ENCODE assay signal across 8 mouse cellular contexts in genomic region chr12:108255511-108255919, GRCm38 (mm10). TPM values are rescaled to one million over a fixed set of nuclear protein-coding genes. Genes with fewer than 3 reads are reported as not detected.
DNase-seq lines count a peak whose midpoint lies in the region; ATAC-seq and TF ChIP-seq lines count a peak whose summit lies in the region.

No protein-coding gene starts in this region.

- 0 out of 2 replicates have a peak overlapping the region, but pooled peaks have one; percentile 24 for H3K4me2 ChIP-seq in heart, embryonic 16.5 days (ENCODE audit: low read depth, low read length)

- ATAC-seq in heart, embryonic 16.5 days (replicated peaks; ENCODE audit: extremely low read depth, insufficient read depth, low FRiP score): no peak

- intact Hi-C loops in left cerebral cortex, adult 2 months (cut with DNase I): no loop called here
- intact Hi-C loops in left cerebral cortex, postnatal 36 days (cut with DNase I): no loop called here

- H3K27ac ChIP-seq in left cerebral cortex, adult 2 months: peak overlapping the region; percentile 41; the same call in 1 of the 2 replicates
- peak overlapping the region; percentile 71 for H3K27ac ChIP-seq in heart, embryonic 16.5 days (ENCODE audit: low read length)

- H3K4me1 ChIP-seq in heart, embryonic 16.5 days (ENCODE audit: control insufficient read depth, insufficient read depth, low read length): peaks cover 50% of the 10 kb centered on the region

- H3K36me3 ChIP-seq in heart, embryonic 16.5 days (ENCODE audit: control insufficient read depth, insufficient read depth): no peaks in the 10 kb centered on the region

- TF ChIP-seq CTCF in left cerebral cortex, adult 2 months (IDR thresholded peaks at IDR 0.05): no peak

- WGBS in heart, embryonic 16.5 days: 8% methylated on average over 8 of the region's 8 CpGs

- no peak overlapping the region for H3K4me3 ChIP-seq in left cerebral cortex, adult 2 months
- no peak overlapping the region for H3K4me3 ChIP-seq in heart, embryonic 16.5 days (ENCODE audit: low read length)

- peak in 1 of 2 experiments; percentile 59 for DNase-seq in left cerebral cortex, adult 2 months (ENCODE audit: extremely low spot score in 1 of 2, low spot score in 2 of 2)
- DNase-seq in left cerebral cortex, postnatal 36 days (ENCODE audit: low spot score in 2 of 2): no peak
- peak; percentile 71 to 82 for DNase-seq in cerebellum, postnatal 25 days
- peak; percentile 54 to 67 for DNase-seq in layer of hippocampus, postnatal 10 days (ENCODE audit: low spot score in 2 of 2)
- DNase-seq in retina, postnatal 7 days (ENCODE audit: low read depth, low spot score): peak; percentile 53
- DNase-seq in gastrocnemius, postnatal 4 days (ENCODE audit: low spot score in 2 of 2): no peak
- no peak for DNase-seq in frontal cortex, postnatal 25 days (ENCODE audit: low spot score in 2 of 2)

- H3K9ac ChIP-seq in heart, embryonic 16.5 days (ENCODE audit: low read length): peak overlapping the region; percentile 52; the same call in 1 of the 2 replicates

- no peaks in the 10 kb centered on the region for H3K27me3 ChIP-seq in heart, embryonic 16.5 days (ENCODE audit: control insufficient read depth, insufficient read depth, low read length)

- no peaks in the 10 kb centered on the region for H3K9me3 ChIP-seq in heart, embryonic 16.5 days (replicated peaks; ENCODE audit: control insufficient read depth, low read length)

RNA-seq across cellular contexts. Expression of gene Ccdc85c, which starts 19.7 kb away (rescaled TPM):
- total RNA-seq in left cerebral cortex, adult 2 months (2021): 10 to 100 TPM; 73.7 to 79.3 TPM
- 10 to 100 TPM; 75.2 to 77.4 TPM for total RNA-seq in left cerebral cortex, postnatal 36 days (2021)
- polyA plus RNA-seq in heart, embryonic 16.5 days (2015; fragmentation: Nextera tagmentation; extraction: Ambion mirVana): 4.2 and 4.6 TPM in 2 replicates
- total RNA-seq in layer of hippocampus, postnatal 10 days (2021): 10 to 100 TPM; 58.6 to 62.9 TPM
- total RNA-seq in gastrocnemius, postnatal 4 days (2021): 1 to 10 TPM; 7.3 to 8.4 TPM

RNA-seq across cellular contexts. Expression of gene Hhipl1, which starts 50.6 kb away (rescaled TPM):
- 1 to 10 TPM; 7.1 to 7.4 TPM for total RNA-seq in left cerebral cortex, adult 2 months (2021)
- 1 to 10 TPM; 7.8 to 8.1 TPM for total RNA-seq in left cerebral cortex, postnatal 36 days (2021)
- 0.84 and 0.95 TPM in 2 replicates for polyA plus RNA-seq in heart, embryonic 16.5 days (2015; fragmentation: Nextera tagmentation; extraction: Ambion mirVana)
- 1 to 10 TPM; 6.3 to 7.4 TPM for total RNA-seq in layer of hippocampus, postnatal 10 days (2021)
- total RNA-seq in gastrocnemius, postnatal 4 days (2021): 1 to 10 TPM in 1 of 2 experiments, under 1 TPM in 1; 0.74 to 1.0 TPM

Comparison
In these comparisons a context has a peak if more than half of its experiments do, and no peak if none do; other contexts are left out.
1. DNase-seq: peak in cerebellum, postnatal 25 days (2 of 2), layer of hippocampus, postnatal 10 days (2 of 2) and retina, postnatal 7 days (single experiment); none in left cerebral cortex, postnatal 36 days (0 of 2), gastrocnemius, postnatal 4 days (0 of 2) and frontal cortex, postnatal 25 days (0 of 2).
2. RNA of gene Ccdc85c, which starts 19.7 kb away (total RNA-seq): 73.7 to 79.3 TPM in left cerebral cortex, adult 2 months, 75.2 to 77.4 TPM in left cerebral cortex, postnatal 36 days and 58.6 to 62.9 TPM in layer of hippocampus, postnatal 10 days; 7.3 to 8.4 TPM in gastrocnemius, postnatal 4 days; every median in the first group is over 4 times any median in the second.